Mouse (Mus musculus) small intestine, adult 10 weeks (tissue): ENCODE data around the gene Cacng1. TPM values are rescaled to one million over a fixed set of nuclear protein-coding genes. Genes with fewer than 3 reads are reported as not detected.

Source experiments
- polyA plus RNA-seq: library from polyadenylated mRNA; stranded (reverse); fragments of 350-450 nt; fragmentation: Illumina TruSeq; extraction: RNeasy Lipid Tissue Mini Kit (QIAGEN cat#74804); gene quantifications from one replicate; pipeline ENCODE4 v1.2.3, GENCODE M21; 2014; ENCODE audit warnings: low replicate concordance

Cacng1 gene
- not detected for polyA plus RNA-seq

GRCm38 (mm10) chr11:107716332-107716938 lies at the start of gene Cacng1:
Gene Cacng1, minus strand, starts transcription at chr11:107716522.

Other genes with a start within 250 kb of the Cacng1 start
- gene Pitpnc1, start 245.8 kb downstream of the Cacng1 start, polyA plus RNA-seq, result 8.5 TPM
- gene Psmd12, start 237.0 kb downstream of the Cacng1 start, polyA plus RNA-seq, result 138 TPM
- gene Helz, start 168.6 kb downstream of the Cacng1 start, polyA plus RNA-seq, result 9.7 TPM
- not detected for gene Cacng4, start 78.0 kb upstream of the Cacng1 start, polyA plus RNA-seq
- gene Cacng5, start 198.5 kb upstream of the Cacng1 start, polyA plus RNA-seq, result not detected